Mouse (Mus musculus) T-helper 17 cell (primary cell): Measurements from ENCODE around the gene Tdpoz4.
"Not testable (repeated sequence)": the region's sequence is repeated elsewhere in the genome, so short reads cannot be mapped to it uniquely, and the experiment has no call there.

ENCODE experiments used
- in situ Hi-C, 2 experiments: fragments of 300-600 bp; cut with MboI, MseI; formaldehyde crosslinking; loops; 1 replicate in 1 of 2; 2 replicates in 1 of 2; pipeline ENCODE4 v1.15.1; 2025; ENCODE audit warnings: high pct_unique_total_duplicates in 2 of 2

Tdpoz4 gene

GRCm38 (mm10) chr3:93796098-93796497 lies at the start of gene Tdpoz4:
Gene Tdpoz4 (plus strand): TSS chr3:93796398.
- in situ Hi-C loops: loop anchor here (5.0 kb wide), 1 partner anchor 724 kb away; no protein-coding TSS in a partner anchor

GRCm38 (mm10) chr3:93754022-93754421 lies 42.2 kb upstream of the Tdpoz4 start:
- in situ Hi-C loops: not testable (repeated sequence)

- in situ Hi-C loops: not testable (repeated sequence)
These were observed 23.5 kb upstream of the Tdpoz4 start, which contains the start of gene Gm5773 for GRCm38 (mm10) chr3:93772700-93773099. Gene Gm5773 (plus strand): TSS chr3:93773000.

GRCm38 (mm10) chr3:93813341-93813740 lies 17.1 kb downstream of the Tdpoz4 start:
- in situ Hi-C loops: not testable (repeated sequence)

GRCm38 (mm10) chr3:93825720-93826119 lies 29.5 kb downstream of the Tdpoz4 start, which contains the start of gene Tdpoz3:
Gene Tdpoz3 (plus strand): TSS chr3:93826020.
- in situ Hi-C loops: loop anchor here (5.0 kb wide), 1 partner anchor 412 kb away; no protein-coding TSS in a partner anchor
